Mouse (Mus musculus): ENCODE measurements around the gene Kin.

DNA sequence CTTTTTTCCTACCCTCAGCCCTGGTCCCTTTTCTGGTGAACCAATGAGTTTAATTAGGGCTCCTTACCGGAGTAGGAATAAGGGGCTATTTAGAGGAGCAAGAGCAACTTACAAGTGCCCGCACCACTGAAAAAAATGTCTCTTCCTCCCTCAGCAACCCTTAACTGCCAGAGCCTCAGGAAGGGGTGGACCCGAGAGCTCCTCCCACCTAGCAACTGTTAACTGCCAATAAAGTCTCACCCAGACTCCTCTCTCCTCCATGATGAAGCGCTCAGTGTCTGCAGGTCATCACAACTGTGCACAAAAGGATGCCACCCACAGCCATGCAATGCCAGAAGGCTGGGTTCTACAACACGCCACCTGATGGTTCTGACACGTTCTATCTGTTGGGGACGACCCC, 8.6 kb upstream of the Kin start:
- no peak for TF ChIP-seq CHD2 (IDR thresholded peaks at IDR 0.05; ENCODE audit: low read depth, low read length)
- TF ChIP-seq ZC3H11A (IDR thresholded peaks at IDR 0.05; ENCODE audit: borderline replicate concordance, low read depth, low read length), result no peak
- no peak for TF ChIP-seq ZNF384 (IDR thresholded peaks at IDR 0.05; ENCODE audit: low read depth, low read length)
- TF ChIP-seq MAFK (IDR thresholded peaks at IDR 0.05; ENCODE audit: insufficient read depth, low read depth, low read length), result no peak
- no peak for TF ChIP-seq HCFC1 (IDR thresholded peaks at IDR 0.05; ENCODE audit: borderline replicate concordance, insufficient read depth, low read length)

Data from ES-E14 (cell line).